Mouse (Mus musculus) A20 (cell line): ENCODE data around the gene Ece2.
A peak's percentile ranks its signal among the peaks of the same experiment; 100 is the strongest.
"Not testable (repeated sequence)": the region's sequence is repeated elsewhere in the genome, so short reads cannot be mapped to it uniquely, and the experiment has no call there.

Experiments used
- DNase-seq: peaks from one replicate; pipeline ENCODE4 v3.0.0-alpha.2; 2011; ENCODE audit warnings: low read depth, low spot score

Ece2 gene

GRCm38 (mm10) chr16:20621991-20622685 is 7.5 kb upstream of the Ece2 start:
- peak; percentile 83 for DNase-seq

DNA sequence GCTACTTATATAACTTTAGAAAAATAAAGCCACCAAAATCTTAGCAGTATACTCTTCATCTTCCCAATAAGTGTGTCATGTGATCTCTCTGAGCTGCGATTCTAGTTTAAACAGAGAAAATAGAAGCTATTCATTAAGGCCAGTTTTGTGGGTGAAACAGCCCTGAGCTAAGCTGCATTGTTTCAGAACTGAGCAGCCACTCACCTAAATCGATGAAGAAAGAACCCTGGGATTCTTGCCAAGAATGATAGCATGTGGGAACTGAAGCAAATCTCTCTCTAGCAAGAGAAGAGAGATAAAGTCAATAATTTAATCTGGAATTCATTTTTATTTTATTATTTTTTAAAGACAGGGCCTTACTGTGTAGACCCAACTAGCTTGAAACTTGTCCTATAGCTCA is 6.4 kb upstream of the Ece2 start:
- no peak for DNase-seq

DNA sequence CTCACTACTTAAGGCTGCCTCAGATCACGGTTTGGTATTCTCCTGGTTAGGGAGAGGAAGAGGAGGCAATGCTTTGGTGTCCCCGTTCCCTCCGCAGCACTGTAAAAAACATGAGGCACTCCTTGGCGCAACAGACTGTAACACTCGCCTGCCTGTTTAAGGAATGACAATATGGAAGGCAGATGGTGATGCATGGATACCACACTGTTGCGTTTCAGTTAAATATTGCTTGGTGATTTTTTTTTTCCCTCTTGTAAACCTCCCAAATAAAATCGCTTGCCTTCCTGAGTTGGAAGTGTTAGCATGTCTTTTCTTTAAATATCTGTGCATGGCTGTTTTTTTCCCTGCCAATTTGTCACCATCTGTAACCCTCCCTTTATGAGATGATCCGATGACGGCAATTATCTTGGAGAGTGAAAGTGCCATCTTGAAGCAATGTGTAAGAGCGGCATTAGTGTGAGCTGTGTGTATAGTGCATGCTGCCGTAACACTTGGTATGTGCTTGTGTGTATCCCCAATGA is 697 bp upstream of the Ece2 start:
- no peak for DNase-seq

- DNase-seq, result no peak
Observed at GRCm38 (mm10) chr16:20637410-20637809, 7.8 kb downstream of the Ece2 start.

- no peak for DNase-seq
Observed at GRCm38 (mm10) chr16:20638367-20638766, 8.7 kb downstream of the Ece2 start.

GRCm38 (mm10) chr16:20642161-20642560 is 12.5 kb downstream of the Ece2 start:
- DNase-seq, result peak; percentile 59

- no peak for DNase-seq
Observed at GRCm38 (mm10) chr16:20643911-20644310, 14.3 kb downstream of the Ece2 start.

DNA sequence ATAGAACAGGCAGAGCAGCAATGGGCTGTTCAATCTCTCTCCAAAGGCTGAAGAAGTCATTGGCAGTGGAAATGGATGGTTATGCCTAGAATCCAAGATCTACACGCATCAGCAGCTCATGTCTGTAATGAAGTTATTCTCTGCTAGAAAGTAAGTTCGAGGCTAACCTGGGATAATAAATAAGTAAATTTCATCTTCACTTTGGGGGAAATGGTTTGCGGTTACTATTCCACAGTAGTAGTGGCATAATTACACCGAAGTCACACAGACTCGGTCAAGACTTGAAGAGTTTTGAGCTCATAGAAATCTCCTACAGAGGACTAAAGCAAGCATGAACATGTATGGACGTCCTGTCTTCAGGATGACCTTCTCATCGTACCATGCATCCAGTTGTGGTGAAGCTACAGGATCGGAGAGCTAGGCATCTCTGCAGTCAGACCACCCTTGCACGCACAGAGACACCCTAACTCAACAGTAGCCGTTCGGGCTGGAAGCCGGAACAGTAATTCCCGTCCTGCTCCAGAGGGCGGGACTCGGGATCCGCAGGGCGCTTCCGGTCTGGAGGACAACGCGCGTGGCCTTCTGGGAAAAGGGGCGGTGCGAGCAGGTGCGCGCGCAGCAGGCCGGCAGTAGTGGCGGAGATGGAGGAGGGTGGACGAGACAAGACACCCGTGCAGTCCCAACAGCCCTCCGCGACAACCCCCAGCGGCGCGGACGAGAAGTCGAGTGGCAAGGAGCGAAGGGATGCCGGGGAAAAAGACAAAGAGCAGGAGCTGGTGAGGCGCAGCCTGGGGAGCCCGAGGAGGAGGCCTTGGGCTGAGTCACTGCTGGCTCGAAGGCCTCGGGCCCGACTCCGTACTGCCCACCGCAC is 21.7 kb downstream of the Ece2 start, which contains the start of gene Psmd2:
Gene Psmd2 (plus strand): TSS at position 577 of the 871 bp plus-strand sequence.
- peak; percentile 94 for DNase-seq

GRCm38 (mm10) chr16:20651947-20652310 is 22.3 kb downstream of the Ece2 start:
- DNase-seq, result no peak

DNA sequence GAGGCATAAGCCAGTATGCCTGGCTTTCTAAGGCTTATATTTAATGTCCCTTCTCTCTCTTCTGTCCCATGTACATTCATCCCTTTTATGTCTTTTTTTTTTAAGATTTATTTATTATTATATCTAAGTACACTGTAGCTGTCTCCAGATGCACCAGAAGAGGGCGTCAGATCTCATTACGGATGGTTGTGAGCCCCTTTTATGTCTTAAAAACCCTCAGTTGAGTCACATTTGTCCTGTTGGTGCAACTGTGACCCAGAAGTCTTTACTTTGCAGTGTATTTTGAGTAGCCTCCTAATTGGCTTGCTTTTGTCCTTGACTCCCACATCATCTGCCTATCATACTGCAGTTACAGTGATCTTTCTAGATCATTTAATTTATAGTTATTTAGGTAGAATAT is 23.7 kb downstream of the Ece2 start:
- no peak for DNase-seq

GRCm38 (mm10) chr16:20657661-20658060 is 28.0 kb downstream of the Ece2 start:
- no peak for DNase-seq

DNA sequence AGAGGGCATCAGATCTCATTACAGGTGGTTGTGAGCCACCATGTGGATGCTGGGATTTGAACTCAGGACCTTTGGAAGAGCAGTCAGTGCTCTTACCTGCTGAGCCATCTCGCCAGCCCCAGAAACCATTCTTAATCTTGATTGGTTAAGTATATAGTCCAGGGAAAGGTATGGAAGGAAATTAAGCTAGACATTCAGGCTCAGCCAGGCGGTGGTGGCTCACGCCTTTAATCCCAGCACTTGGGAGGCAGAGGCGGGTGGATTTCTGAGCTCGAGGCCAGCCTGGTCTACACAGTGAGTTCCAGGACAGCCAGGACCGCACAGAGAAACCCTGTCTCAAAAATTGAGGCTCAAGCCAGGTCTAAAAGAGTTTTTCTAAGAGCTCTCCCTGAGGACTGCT is 38.4 kb downstream of the Ece2 start, which contains the start of gene Eif4g1:
Gene Eif4g1 (plus strand): TSS at position 301 of the 400 bp plus-strand sequence.
- DNase-seq, result not testable (repeated sequence)

GRCm38 (mm10) chr16:20670291-20670690 is 40.7 kb downstream of the Ece2 start:
- no peak for DNase-seq

DNA sequence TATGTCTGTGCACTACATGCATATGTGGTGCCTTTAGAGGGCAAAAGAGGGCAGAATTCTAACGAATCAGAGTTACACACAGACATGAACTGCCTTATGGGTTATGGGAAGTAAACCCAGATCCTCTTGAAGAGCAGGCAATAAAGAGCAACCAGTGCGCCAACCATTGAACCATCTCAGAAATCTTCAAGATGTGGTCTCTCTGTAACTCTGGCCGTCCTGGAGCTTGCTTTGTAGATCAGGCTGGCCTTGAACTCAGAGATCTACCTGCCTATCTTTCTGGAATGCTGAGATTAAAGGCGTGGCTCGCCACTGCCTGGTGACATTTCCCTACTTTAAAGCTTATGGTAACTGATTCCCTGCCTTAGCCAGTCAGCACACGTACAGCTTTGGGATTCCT is 42.3 kb downstream of the Ece2 start:
- DNase-seq, result peak; percentile 77

DNA sequence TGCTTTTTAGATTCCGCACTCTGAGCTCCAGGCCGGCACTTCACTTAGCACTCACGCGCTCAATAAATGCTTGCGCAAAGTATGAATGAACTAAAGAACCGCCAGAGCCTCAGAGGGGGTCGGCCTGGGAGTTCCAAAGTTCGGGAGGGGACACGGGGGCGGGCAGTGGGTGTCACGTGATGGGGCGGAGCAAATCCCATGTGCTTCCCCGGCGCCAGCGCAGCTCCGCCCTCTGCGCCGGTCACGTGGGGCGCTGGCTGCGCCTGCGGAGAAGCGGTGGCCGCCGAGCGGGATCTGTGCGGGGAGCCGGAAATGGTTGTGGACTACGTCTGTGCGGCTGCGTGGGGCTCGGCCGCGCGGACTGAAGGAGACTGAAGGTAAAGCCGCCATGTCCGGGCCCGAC is 42.9 kb downstream of the Ece2 start:
- DNase-seq, result peak; percentile 97

GRCm38 (mm10) chr16:20672965-20673705 is 43.5 kb downstream of the Ece2 start:
- DNase-seq, result peak; percentile 34

DNA sequence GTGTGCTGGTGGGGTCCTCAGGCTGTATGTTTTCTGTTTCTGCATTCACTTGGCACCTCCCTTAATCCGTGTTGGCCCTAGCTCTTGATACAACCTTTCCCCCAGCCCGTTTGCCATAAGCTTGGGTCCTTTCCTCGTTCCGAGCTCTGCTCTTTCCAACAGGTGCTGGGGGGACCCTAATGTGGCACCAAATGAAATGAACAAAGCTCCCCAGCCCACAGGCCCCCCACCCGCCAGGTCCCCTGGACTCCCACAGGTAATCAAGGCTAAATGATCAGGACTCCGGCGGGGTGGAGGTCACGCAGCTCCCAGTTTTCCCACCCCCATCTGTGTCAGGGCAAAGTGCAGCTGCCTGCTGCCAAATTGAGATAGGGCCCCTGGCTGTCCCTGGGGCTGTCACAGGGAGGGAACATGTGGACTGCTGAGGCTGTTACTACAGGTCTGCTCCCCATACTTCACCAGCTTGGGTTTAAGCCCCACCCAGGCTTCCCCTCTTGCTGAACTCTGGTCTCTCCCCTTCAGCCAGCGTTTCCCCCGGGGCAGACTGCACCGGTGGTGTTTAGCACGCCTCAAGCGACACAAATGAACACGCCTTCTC is 44.2 kb downstream of the Ece2 start:
- peak; percentile 59 for DNase-seq

DNA sequence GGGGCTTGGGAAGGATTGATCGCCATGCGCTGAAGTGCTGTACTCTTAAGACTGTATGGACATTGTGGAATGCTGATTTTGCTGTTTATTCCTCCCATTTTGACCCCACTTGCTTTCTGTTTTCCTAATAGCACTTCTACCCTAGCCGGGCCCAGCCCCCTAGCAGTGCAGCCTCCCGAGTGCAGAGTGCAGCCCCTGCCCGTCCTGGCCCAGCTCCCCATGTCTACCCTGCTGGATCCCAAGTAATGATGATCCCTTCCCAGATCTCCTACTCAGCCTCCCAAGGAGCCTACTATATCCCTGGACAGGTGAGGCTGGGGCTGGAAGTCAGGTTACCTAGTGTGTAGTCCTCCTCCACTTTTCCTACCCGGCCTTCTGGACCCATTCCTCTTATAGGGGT is 45.6 kb downstream of the Ece2 start:
- no peak for DNase-seq

DNA sequence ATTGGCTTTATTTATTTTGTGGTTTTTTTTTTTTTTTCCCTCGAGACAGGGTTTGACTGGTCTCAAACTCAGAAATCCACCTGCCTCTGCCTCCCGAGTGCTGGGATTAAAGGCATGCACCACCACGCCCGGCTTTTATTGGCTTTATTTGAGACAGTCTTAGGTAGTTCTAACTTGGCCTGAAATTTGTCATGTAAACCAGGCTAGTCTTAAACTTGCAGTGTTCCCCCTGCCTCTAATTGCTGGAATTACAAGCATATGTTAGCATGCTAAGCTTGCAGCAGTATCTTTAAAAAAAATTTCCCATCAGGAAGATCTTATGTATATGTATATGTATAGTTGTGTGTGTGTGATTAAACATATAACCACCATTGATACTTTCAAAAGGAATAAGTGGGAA is 47.1 kb downstream of the Ece2 start:
- no peak for DNase-seq

DNA sequence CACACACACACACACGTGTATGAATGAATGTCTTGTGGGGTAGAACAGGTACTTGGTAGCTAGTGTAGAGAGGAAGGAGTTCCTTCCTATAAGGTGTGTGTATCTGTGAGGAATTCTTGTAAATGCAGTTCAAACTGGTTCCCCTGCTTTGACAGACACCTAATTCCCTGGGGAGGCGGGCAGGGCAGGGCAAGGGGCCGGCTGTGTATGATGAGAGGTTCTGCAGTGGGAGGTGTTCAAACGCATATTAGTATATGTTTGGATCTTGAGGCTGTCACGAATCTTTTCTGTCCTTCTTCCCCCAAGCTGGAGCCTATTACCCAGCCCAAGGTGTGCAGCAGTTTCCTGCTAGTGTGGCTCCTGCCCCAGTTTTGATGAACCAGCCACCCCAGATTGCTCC is 47.8 kb downstream of the Ece2 start:
- DNase-seq, result no peak

- DNase-seq, result no peak
Observed at GRCm38 (mm10) chr16:20677974-20678675, 48.5 kb downstream of the Ece2 start.
